Mouse (Mus musculus): ENCODE results near the gene Gusb.
A peak's percentile ranks its signal among the peaks of the same experiment; 100 is the strongest.

DNA sequence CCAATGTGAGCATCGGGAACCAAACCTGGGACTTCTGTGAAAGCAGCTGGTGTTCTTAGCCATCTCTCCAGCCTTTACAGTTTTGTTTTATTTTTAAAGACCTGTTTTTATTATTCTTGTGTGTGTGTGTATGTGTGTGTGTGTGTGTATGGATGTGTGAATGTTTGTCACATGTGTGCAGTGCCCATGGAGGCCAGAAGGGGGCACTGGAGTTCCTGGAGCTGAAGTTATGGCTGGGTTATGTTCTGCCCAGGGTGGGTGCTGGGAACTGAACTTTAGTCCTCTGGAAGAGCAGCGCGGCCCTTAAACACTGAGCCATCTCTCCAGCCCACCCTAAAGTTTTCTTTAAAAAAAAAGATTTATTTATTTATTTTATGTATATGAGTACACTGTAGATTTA lies 12.3 kb upstream of the Gusb start:
- TF ChIP-seq CTCF (IDR thresholded peaks at IDR 0.05; ENCODE audit: low read depth) (peak; percentile 26; the same call in 1 of the 2 replicates), EP300 (optimal IDR thresholded peaks at IDR 0.05) (no peak)
